Mouse (Mus musculus) small intestine, adult 2 months (tissue): Measurements from ENCODE around the gene Armc3.

ENCODE experiments used
- CTCF ChIP-seq: fragments of 200-500 bp; IDR thresholded peaks from 2 replicates; pipeline ENCODE4 v1.5.1; 2012; ENCODE audit warnings: low read depth, mild to moderate bottlenecking, control low read depth, inconsistent platforms, low read length, moderate library complexity, mixed read lengths; ENCODE audit not compliant: insufficient replicate concordance, insufficient read length; ENCODE audit errors: extremely low read depth
- POLR2A ChIP-seq: fragments of 200-500 bp; IDR thresholded peaks from 2 replicates; pipeline ENCODE4 v1.6.1; 2012; ENCODE audit warnings: low read depth, mild to moderate bottlenecking, control low read depth, inconsistent platforms, low read length, moderate library complexity

- TF ChIP-seq CTCF: no peak
- TF ChIP-seq POLR2A: no peak
Observed at GRCm38 (mm10) chr2:19164234-19164633, 34.9 kb upstream of the Armc3 start.
